Mouse (Mus musculus) forebrain, embryonic 13.5 days (tissue): Measurements from ENCODE around the gene Maged2. TPM values are rescaled to one million over a fixed set of nuclear protein-coding genes. Genes with fewer than 3 reads are reported as not detected.

ENCODE experiments used
- polyA plus RNA-seq: library from polyadenylated mRNA; unstranded; fragments of >200 nt; fragmentation: Nextera tagmentation; extraction: Ambion mirVana; gene quantifications from 2 replicates; pipeline ENCODE4 v1.2.1, GENCODE M21; 2015

Maged2 gene
- polyA plus RNA-seq, 1 experiment from 2014 or later, result 248 TPM

Other genes starting within 250 kb of the Maged2 start
- gene Pfkfb1, start 226.1 kb downstream of the Maged2 start, polyA plus RNA-seq, result 3.3 and 5.0 TPM in 2 replicates
- gene Apex2, start 224.5 kb downstream of the Maged2 start, polyA plus RNA-seq, result 21.4 and 25.7 TPM in 2 replicates
- 43.9 and 51.7 TPM in 2 replicates for gene Tro, start 156.8 kb downstream of the Maged2 start, polyA plus RNA-seq
- gene Gnl3l, start 203.0 kb upstream of the Maged2 start, polyA plus RNA-seq, result 54.7 and 62.1 TPM in 2 replicates
- gene Fgd1, start 231.8 kb upstream of the Maged2 start, polyA plus RNA-seq, result 9.2 and 11.0 TPM in 2 replicates